Comparison of ENCODE assay signal across 8 mouse cellular contexts in the genomic region with DNA sequence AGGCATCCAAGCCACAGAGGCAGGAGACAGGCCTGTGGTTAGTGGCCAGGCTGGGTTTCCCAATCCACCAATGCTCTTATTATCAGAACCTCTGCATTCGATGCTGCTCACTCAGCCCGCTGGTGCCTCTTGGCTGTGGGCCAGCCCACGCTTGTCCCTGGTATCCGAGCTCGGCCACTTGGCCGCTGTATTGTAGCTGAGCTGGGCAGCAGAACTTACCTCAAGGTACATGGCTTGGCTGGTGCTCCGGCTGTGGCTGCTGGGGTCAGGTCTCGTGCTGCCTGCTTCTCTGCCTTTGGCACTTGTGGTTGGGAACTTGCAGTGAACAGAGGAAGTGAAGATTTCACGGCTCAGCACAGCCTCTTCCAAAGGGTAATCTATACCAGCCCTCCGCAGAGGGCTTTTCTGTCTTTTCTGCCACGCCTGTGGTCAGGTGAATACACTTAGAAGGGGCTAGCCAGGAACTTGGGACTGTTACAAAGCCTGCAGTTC. TPM values are rescaled to one million over a fixed set of nuclear protein-coding genes. Genes with fewer than 3 reads are reported as not detected.
DNase-seq lines count a peak whose midpoint lies in the region; ATAC-seq and TF ChIP-seq lines count a peak whose summit lies in the region.

TSS of gene Cxcr3 (minus strand) at position 442 of the 492 bp plus-strand sequence.

- H3K79me2 ChIP-seq in C2C12 (ENCODE audit: control insufficient read depth, insufficient read depth): no peaks in the 10 kb centered on the region

- 26% methylated on average over 11 of the region's 11 CpGs for WGBS in cerebellum, adult 2 months
- 78% methylated on average over 11 of the region's 11 CpGs for WGBS in forebrain, embryonic 10.5 days

- H3K27ac ChIP-seq in cerebellum, adult 2 months (ENCODE audit: insufficient read depth, low read length): no peak within 1 kb of the TSS
- H3K27ac ChIP-seq in forebrain, embryonic 10.5 days: no peak within 1 kb of the TSS

- peak; percentile 54 for ATAC-seq in inflammation-experienced regulatory T-cells, adult 6 months
- peak; percentile 84 for ATAC-seq in megakaryocyte progenitor cell, adult 5-6 weeks (replicated peaks; ENCODE audit: poor library complexity)

- TF ChIP-seq POLR2A in cerebellum, adult 2 months (IDR thresholded peaks at IDR 0.05; ENCODE audit: borderline replicate concordance, insufficient read depth, low read length): no peak

- no peak within 1 kb of the TSS for H3K4me3 ChIP-seq in cerebellum, adult 2 months (replicated peaks; ENCODE audit: insufficient read depth, low read depth, low read length)
- H3K4me3 ChIP-seq in C2C12 (ENCODE audit: insufficient read depth, poor library complexity, severe bottlenecking): no peak within 1 kb of the TSS
- no peak within 1 kb of the TSS for H3K4me3 ChIP-seq in forebrain, embryonic 10.5 days

- H3K79me3 ChIP-seq in C2C12 (ENCODE audit: low read depth): no peaks in the 10 kb centered on the region

- no peaks in the 10 kb centered on the region for H3K9me3 ChIP-seq in forebrain, embryonic 10.5 days

- DNase-seq in cerebellum, adult 2 months: peak; percentile 7 to 11
- DNase-seq in cerebellum, adult 11-12 months: no peak
- peak; percentile 2 for DNase-seq in cerebellum, adult 9-11 months
- DNase-seq in forebrain, embryonic 10.5 days (ENCODE audit: extremely low spot score, low spot score): no peak
- DNase-seq in urinary bladder, postnatal 4 days (ENCODE audit: low spot score in 2 of 2): no peak

- H3K4me1 ChIP-seq in cerebellum, adult 2 months (ENCODE audit: control insufficient read depth, insufficient read depth, low read length): no peaks in the 10 kb centered on the region
- no peaks in the 10 kb centered on the region for H3K4me1 ChIP-seq in forebrain, embryonic 10.5 days

- H3ac ChIP-seq in C2C12 (ENCODE audit: control insufficient read depth, insufficient read length, low read depth): no peak within 1 kb of the TSS

- H3K36me3 ChIP-seq in C2C12 (ENCODE audit: control insufficient read depth, insufficient read depth): no peaks in the 10 kb centered on the region
- no peaks in the 10 kb centered on the region for H3K36me3 ChIP-seq in forebrain, embryonic 10.5 days (replicated peaks)

- H3K27me3 ChIP-seq in cerebellum, adult 2 months (ENCODE audit: control insufficient read depth, insufficient read depth, low read length): no peaks in the 10 kb centered on the region
- H3K27me3 ChIP-seq in C2C12 (ENCODE audit: control insufficient read depth, insufficient read depth, insufficient read length): no peaks in the 10 kb centered on the region
- peaks cover 93% of the 10 kb centered on the region for H3K27me3 ChIP-seq in forebrain, embryonic 10.5 days (ENCODE audit: poor library complexity, severe bottlenecking)

- no peak for TF ChIP-seq CTCF in cerebellum, adult 2 months (IDR thresholded peaks at IDR 0.05; ENCODE audit: borderline replicate concordance, insufficient read depth, low read depth, low read length)
- no peak for TF ChIP-seq CTCF in C2C12 (IDR thresholded peaks at IDR 0.05; ENCODE audit: control insufficient read depth, insufficient read depth, insufficient read length)

TF ChIP-seq in C2C12, 6 proteins besides CTCF, POLR2A, EP300 and RAD21:
- no peak for TF ChIP-seq MAX (IDR thresholded peaks at IDR 0.05)
- TF ChIP-seq CEBPB (IDR thresholded peaks at IDR 0.05; ENCODE audit: low read depth): peak; percentile 4
TF ChIP-seq in C2C12: peak in this region for 1.

RNA-seq across cellular contexts. Expression of gene Cxcr3, which starts in this region (rescaled TPM):
- 0.05 and 0.06 TPM in 2 replicates for polyA plus RNA-seq in cerebellum, adult 2 months (2012; rRNA removed)
- not detected for polyA plus RNA-seq in C2C12 (2012; fragmentation: generic; extraction: Trizol)
- 100 to 1,000 TPM; 176 to 419 (median 200) TPM for polyA plus RNA-seq in inflammation-experienced regulatory T-cells, adult 6 months (2017; shearing (Covaris generic))
- total RNA-seq in megakaryocyte progenitor cell, adult 5-6 weeks (2015): 0.22 and 0.29 TPM in 2 replicates
- 0.07 and 0.21 TPM in 2 replicates for total RNA-seq in megakaryocyte progenitor cell, adult 5-6 weeks (2017)
- polyA plus RNA-seq in forebrain, embryonic 10.5 days (2016; fragmentation: Nextera tagmentation; extraction: Ambion mirVana): 0.20 and 0.31 TPM in 2 replicates

Comparison
In these comparisons a context has a peak if more than half of its experiments do, and no peak if none do; other contexts are left out.
1. RNA of gene Cxcr3 (polyA plus RNA-seq): 176 to 419 TPM in inflammation-experienced regulatory T-cells, adult 6 months; 0.20 to 0.31 TPM in forebrain, embryonic 10.5 days, 0.05 to 0.06 TPM in cerebellum, adult 2 months and not detected in C2C12 (single experiment); every median in the first group is over 100 times any median in the second.
2. Peak in DNase-seq in cerebellum, adult 2 months; RNA of the gene not detected or under 1 TPM.
3. Peak in ATAC-seq in megakaryocyte progenitor cell, adult 5-6 weeks; RNA of the gene not detected or under 1 TPM.